Mouse (Mus musculus): ENCODE measurements around the gene 4921511C20Rik.

- TF ChIP-seq CTCF (IDR thresholded peaks at IDR 0.05; ENCODE audit: extremely low read depth, insufficient read length, insufficient replicate concordance, low read depth, low read length) (no peak), POLR2A (IDR thresholded peaks at IDR 0.05; ENCODE audit: low read depth, low read length) (no peak)
Observed at GRCm38 (mm10) chrX:127393993-127394392, at the start of gene 4921511C20Rik.
